In the genomic region with DNA sequence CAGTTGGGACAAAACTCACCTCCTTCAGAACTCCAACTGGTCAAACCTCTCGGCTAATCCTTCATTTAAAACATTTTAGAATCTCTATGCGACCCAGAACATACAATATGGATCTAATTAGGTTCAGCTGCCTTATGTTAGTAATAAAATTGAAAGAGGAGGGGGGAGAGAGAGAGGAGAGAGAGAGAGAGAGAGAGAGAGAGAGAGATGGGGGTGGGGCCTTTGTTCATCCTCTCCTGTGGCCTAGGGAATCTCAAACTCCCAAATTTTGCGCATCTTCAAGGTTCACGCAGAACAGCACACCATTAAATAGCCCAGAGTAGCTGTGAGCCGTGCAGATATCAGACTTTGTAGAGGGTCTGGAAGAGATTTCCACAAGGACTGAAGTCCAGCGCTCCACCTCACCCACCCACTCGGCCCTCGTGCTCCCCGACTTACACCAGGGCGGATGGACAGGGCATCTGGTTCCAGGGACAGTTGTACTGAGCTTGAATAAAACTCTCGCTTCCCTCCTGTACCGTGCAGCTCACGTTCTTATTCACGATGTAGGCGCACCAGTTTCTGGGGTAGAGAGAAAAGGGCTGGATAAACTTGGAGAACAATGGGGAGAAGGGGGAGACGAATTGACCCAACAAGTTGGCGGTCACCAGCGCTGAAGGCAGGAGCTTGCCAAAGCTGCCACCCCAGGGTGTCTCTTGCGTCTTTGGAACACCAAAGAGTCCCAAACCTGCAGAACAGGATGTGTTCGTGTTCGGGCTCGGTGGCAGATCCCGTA, we compare ENCODE assay signal across 8 mouse cellular contexts. TPM values are rescaled to one million over a fixed set of nuclear protein-coding genes. Genes with fewer than 3 reads are reported as not detected.
DNase-seq lines count a peak whose midpoint lies in the region; ATAC-seq and TF ChIP-seq lines count a peak whose summit lies in the region.

No protein-coding gene starts in this region.

- H3K27me3 ChIP-seq in liver, adult 2 months (ENCODE audit: control insufficient read depth, insufficient read depth, low read length): peaks cover 18% of the 10 kb centered on the region; the same call in 1 of the 2 replicates
- H3K27me3 ChIP-seq in heart, embryonic 14.5 days (ENCODE audit: control insufficient read depth, insufficient read depth, low read length): peaks cover 5% of the 10 kb centered on the region; the same call in 1 of the 2 replicates
- peaks cover 23% of the 10 kb centered on the region for H3K27me3 ChIP-seq in liver, embryonic 15.5 days
- H3K27me3 ChIP-seq in stomach, embryonic 14.5 days (ENCODE audit: control insufficient read depth, insufficient read depth, low read length): peaks cover 15% of the 10 kb centered on the region; the same call in 1 of the 2 replicates

- H3K9ac ChIP-seq in liver, adult 2 months (ENCODE audit: low read depth, low read length): no peak overlapping the region
- peak overlapping the region; percentile 82 for H3K9ac ChIP-seq in heart, embryonic 14.5 days (ENCODE audit: low read length)
- H3K9ac ChIP-seq in liver, embryonic 15.5 days: peak overlapping the region; percentile 81
- no peak overlapping the region for H3K9ac ChIP-seq in stomach, embryonic 14.5 days (replicated peaks; ENCODE audit: low read depth, low read length)

- ATAC-seq in heart, embryonic 14.5 days (ENCODE audit: insufficient number of reproducible peaks, insufficient read depth, low FRiP score, low read depth): no peak
- ATAC-seq in liver, embryonic 15.5 days (ENCODE audit: insufficient read depth): peak; percentile 10; the same call in 1 of the 2 replicates
- no peak for ATAC-seq in stomach, embryonic 14.5 days (ENCODE audit: insufficient number of reproducible peaks, insufficient read depth, low FRiP score, low read depth)

- no peaks in the 10 kb centered on the region for H3K9me3 ChIP-seq in heart, embryonic 14.5 days (ENCODE audit: control insufficient read depth, low read length)
- no peaks in the 10 kb centered on the region for H3K9me3 ChIP-seq in liver, embryonic 15.5 days (replicated peaks)
- no peaks in the 10 kb centered on the region for H3K9me3 ChIP-seq in stomach, embryonic 14.5 days (ENCODE audit: control insufficient read depth, low read depth, low read length)

- DNase-seq in liver, adult 2 months (ENCODE audit: extremely low read depth, low read depth, low spot score): no peak
- no peak for DNase-seq in liver
- no peak for DNase-seq in frontal cortex, postnatal 10 days (ENCODE audit: low spot score in 2 of 2)
- DNase-seq in urinary bladder, adult 2 months (ENCODE audit: low spot score): no peak

- H3K79me2 ChIP-seq in liver, adult 2 months (ENCODE audit: control insufficient read depth, insufficient read depth, low read length): no peaks in the 10 kb centered on the region

- no peaks in the 10 kb centered on the region for H3K4me1 ChIP-seq in liver, adult 2 months (ENCODE audit: control insufficient read depth, insufficient read depth, low read length)
- H3K4me1 ChIP-seq in cortical plate, adult 2 months (ENCODE audit: control insufficient read depth, insufficient read depth, low read length): no peaks in the 10 kb centered on the region
- peaks cover 15 to 31% of the 10 kb centered on the region in 2 experiments for H3K4me1 ChIP-seq in heart, embryonic 14.5 days (ENCODE audit: control insufficient read depth in 2 of 2, insufficient read depth in 2 of 2, low read length in 2 of 2)
- peaks cover 34% of the 10 kb centered on the region for H3K4me1 ChIP-seq in liver, embryonic 15.5 days (replicated peaks)
- 0 out of 2 replicates have a peak, but pooled peaks cover 2% of the 10 kb centered on the region for H3K4me1 ChIP-seq in stomach, embryonic 14.5 days (ENCODE audit: control insufficient read depth, insufficient read depth, low read length)

- TF ChIP-seq POLR2A in liver, adult 2 months (IDR thresholded peaks at IDR 0.05; ENCODE audit: extremely low read depth, insufficient read depth, low read length): no peak
- TF ChIP-seq POLR2A in cortical plate, adult 2 months (IDR thresholded peaks at IDR 0.05; ENCODE audit: extremely low read depth, insufficient read depth, low read length): no peak

- no peak overlapping the region for H3K27ac ChIP-seq in liver, adult 2 months (replicated peaks; ENCODE audit: insufficient read depth, low read depth, low read length)
- H3K27ac ChIP-seq in cortical plate, adult 2 months (ENCODE audit: insufficient read depth, low read length): no peak overlapping the region
- H3K27ac ChIP-seq in heart, embryonic 14.5 days (replicated peaks in 1 of 2; ENCODE audit: control insufficient read depth in 1 of 2, insufficient read depth in 1 of 2, low read depth in 2 of 2, low read length in 2 of 2): peak overlapping the region; percentile 46 to 57; a peak in 3 of 4 replicates
- peak overlapping the region; percentile 70 for H3K27ac ChIP-seq in liver, embryonic 15.5 days (replicated peaks)
- H3K27ac ChIP-seq in stomach, embryonic 14.5 days (ENCODE audit: low read length): no peak overlapping the region

- WGBS in liver, adult 2 months: 18% methylated on average over 23 of the region's 23 CpGs
- 7% methylated on average over 23 of the region's 23 CpGs for WGBS in heart, embryonic 14.5 days
- WGBS in liver, embryonic 15.5 days (ENCODE audit: insufficient replicate concordance): 12% methylated on average over 23 of the region's 23 CpGs
- WGBS in stomach, embryonic 14.5 days: 9% methylated on average over 23 of the region's 23 CpGs

- peak overlapping the region; percentile 98 for H3K4me2 ChIP-seq in heart, embryonic 14.5 days (ENCODE audit: low read length)
- H3K4me2 ChIP-seq in liver, embryonic 15.5 days: peak overlapping the region; percentile 100
- peak overlapping the region; percentile 99 for H3K4me2 ChIP-seq in stomach, embryonic 14.5 days (replicated peaks; ENCODE audit: low read depth, low read length)

- TF ChIP-seq CTCF in liver, adult 2 months (IDR thresholded peaks at IDR 0.05; ENCODE audit: low read depth, low read length): no peak
- TF ChIP-seq CTCF in cortical plate, adult 2 months (IDR thresholded peaks at IDR 0.05; ENCODE audit: extremely low read depth, insufficient read depth, low read length): no peak

- H3K36me3 ChIP-seq in liver, adult 2 months (ENCODE audit: control insufficient read depth, insufficient read depth, low read length): no peaks in the 10 kb centered on the region
- no peaks in the 10 kb centered on the region for H3K36me3 ChIP-seq in heart, embryonic 14.5 days (ENCODE audit: control insufficient read depth, insufficient read depth, low read length)
- no peaks in the 10 kb centered on the region for H3K36me3 ChIP-seq in liver, embryonic 15.5 days (replicated peaks)
- H3K36me3 ChIP-seq in stomach, embryonic 14.5 days (ENCODE audit: control insufficient read depth, insufficient read depth, low read length): no peaks in the 10 kb centered on the region

- H3K4me3 ChIP-seq in liver, adult 2 months (ENCODE audit: insufficient read depth, low read depth, low read length): peak overlapping the region; percentile 46; the same call in 1 of the 2 replicates
- H3K4me3 ChIP-seq in cortical plate, adult 2 months (ENCODE audit: insufficient read depth, low read length): peak overlapping the region; percentile 30
- peak overlapping the region; percentile 62 to 68 for H3K4me3 ChIP-seq in heart, embryonic 14.5 days (ENCODE audit: control insufficient read depth in 1 of 2, insufficient read depth in 1 of 2, low read depth in 1 of 2, low read length in 2 of 2)
- peak overlapping the region; percentile 79 for H3K4me3 ChIP-seq in liver, embryonic 15.5 days (replicated peaks)
- peak overlapping the region; percentile 49 for H3K4me3 ChIP-seq in stomach, embryonic 14.5 days (ENCODE audit: low read depth, low read length)

RNA-seq across cellular contexts. Expression of gene Emilin2, which starts 1.9 kb away (rescaled TPM):
- total RNA-seq in liver, adult 2 months (2014; rRNA removed): 1.1 and 1.5 TPM in 2 replicates
- 0.31 and 1.7 TPM in 2 replicates for polyA plus RNA-seq in liver, adult 2 months (2012; rRNA removed)
- polyA plus RNA-seq in cortical plate, adult 2 months (2012; rRNA removed): 1.7 and 2.5 TPM in 2 replicates
- 42.6 and 45.4 TPM in 2 replicates for polyA plus RNA-seq in heart, embryonic 14.5 days (2014; fragmentation: Nextera tagmentation; extraction: Ambion mirVana)
- 23.9 and 29.7 TPM in 2 replicates for polyA plus RNA-seq in liver, embryonic 15.5 days (2015; fragmentation: Nextera tagmentation; extraction: Ambion mirVana)
- 1.5 and 3.0 TPM in 2 replicates for polyA plus RNA-seq in stomach, embryonic 14.5 days (2014; fragmentation: Nextera tagmentation; extraction: Ambion mirVana)
- 7.0 and 13.9 TPM in 2 replicates for polyA plus RNA-seq in urinary bladder, adult 2 months (2012; rRNA removed)

Comparison
In these comparisons a context has a peak if more than half of its experiments do, and no peak if none do; other contexts are left out.
1. H3K27ac ChIP-seq: peak in heart, embryonic 14.5 days (2 of 2) and liver, embryonic 15.5 days (single experiment); none in liver, adult 2 months (single experiment), cortical plate, adult 2 months (single experiment) and stomach, embryonic 14.5 days (single experiment).
2. H3K9ac ChIP-seq: peak in heart, embryonic 14.5 days (single experiment) and liver, embryonic 15.5 days (single experiment); none in liver, adult 2 months (single experiment) and stomach, embryonic 14.5 days (single experiment).
3. Peak in every context shown above with its lines, with median percentiles within 50 percentile points of each other: H3K4me3 ChIP-seq and H3K4me2 ChIP-seq.